Mouse (Mus musculus): ENCODE results near the gene Lmtk2. TPM values are rescaled to one million over a fixed set of nuclear protein-coding genes. Genes with fewer than 3 reads are reported as not detected.

The Lmtk2 gene
- polyA plus RNA-seq, 1 experiment from 2014 or later = 10.2 TPM

DNA sequence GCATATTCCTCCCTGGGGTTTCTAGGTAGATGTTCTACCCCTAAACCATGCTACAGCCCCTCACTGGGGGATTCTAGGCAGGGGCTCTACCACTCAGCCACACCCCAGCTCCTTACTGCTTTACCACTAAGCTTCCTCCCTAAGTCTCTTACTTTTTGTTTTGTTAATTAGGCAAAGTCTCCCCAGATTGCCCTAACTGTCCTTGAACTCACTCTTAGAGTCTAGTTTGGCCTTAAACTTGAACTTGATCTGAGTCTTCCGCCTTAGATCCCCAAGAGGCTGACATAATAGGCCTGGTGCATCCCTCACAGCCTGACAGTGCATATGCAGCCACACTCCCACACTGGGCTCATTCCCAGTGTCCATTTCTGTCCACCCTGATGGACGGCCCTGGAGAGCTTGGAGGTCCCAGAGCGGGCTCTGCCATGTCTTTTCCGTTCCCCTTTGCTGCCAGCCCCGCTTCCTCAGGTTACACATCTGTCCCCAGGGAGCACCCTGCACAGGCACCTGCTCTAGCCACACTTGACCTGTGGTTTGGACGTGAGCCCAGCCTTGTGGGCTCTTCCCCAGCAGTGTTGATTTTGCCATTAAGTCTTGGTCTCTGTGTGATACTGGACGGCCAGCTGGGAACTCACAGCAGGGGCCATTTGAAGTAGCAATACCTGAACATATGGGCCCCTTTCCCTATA, 83.6 kb downstream of the Lmtk2 start:
- Histone ChIP-seq H3K36me3 (0 out of 2 replicates have a peak, but pooled peaks cover 7% of the 10 kb centered on the region), H3K27me3 (no peaks in the 10 kb centered on the region), H3K4me2 (no peak overlapping the region), H3K4me1 (replicated peaks) (no peaks in the 10 kb centered on the region), H3K9me3 (no peaks in the 10 kb centered on the region), H3K9ac (no peak overlapping the region), H3K4me3 (no peak overlapping the region), H3K27ac (replicated peaks) (no peak overlapping the region)
- 78% methylated on average over 7 of the region's 7 CpGs for WGBS
- no peak for ATAC-seq (ENCODE audit: low FRiP score, low read depth)

DNA sequence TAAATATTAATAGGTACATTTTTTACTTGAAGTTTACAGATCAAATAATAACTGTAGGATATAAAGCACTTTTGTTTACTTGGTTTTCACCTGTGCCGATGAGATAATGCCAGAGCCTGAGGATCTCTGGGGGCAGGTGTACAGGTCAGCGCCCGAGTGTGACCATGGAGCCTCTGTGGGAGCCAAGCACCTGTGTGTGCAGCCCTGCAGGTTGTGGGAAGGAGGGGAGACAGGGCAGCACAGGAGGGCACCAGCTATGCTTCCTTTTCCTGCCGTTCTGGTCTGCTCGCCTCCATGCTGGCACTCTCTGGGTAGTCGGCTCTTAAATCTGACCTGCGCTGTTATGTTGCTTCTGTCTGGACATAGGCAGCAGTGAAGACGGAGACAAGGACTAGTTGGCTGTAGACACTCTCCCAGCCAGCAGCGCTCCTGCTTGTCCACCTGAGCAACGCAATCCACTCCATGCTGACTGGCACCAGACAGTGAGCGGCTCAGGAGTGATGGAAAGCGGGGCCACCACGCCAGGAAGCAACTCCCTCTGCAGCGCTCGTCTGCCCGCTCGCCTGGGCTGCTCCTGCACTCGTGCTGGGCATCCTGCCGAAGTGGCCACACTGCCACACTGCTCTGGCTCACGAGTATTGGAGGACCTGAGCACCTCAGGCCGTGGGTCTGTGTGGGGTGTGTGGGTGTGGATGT, 84.3 kb downstream of the Lmtk2 start:
- Histone ChIP-seq H3K4me1 (replicated peaks) (0 out of 2 replicates have a peak, but pooled peaks cover under 1% of the 10 kb centered on the region), H3K27me3 (no peaks in the 10 kb centered on the region), H3K36me3 (0 out of 2 replicates have a peak, but pooled peaks cover 7% of the 10 kb centered on the region), H3K4me3 (no peak overlapping the region), H3K27ac (replicated peaks) (no peak overlapping the region), H3K4me2 (no peak overlapping the region), H3K9ac (no peak overlapping the region), H3K9me3 (no peaks in the 10 kb centered on the region)
- ATAC-seq (ENCODE audit: low FRiP score, low read depth) = no peak
- WGBS = 87% methylated on average over 21 of the region's 21 CpGs

DNA sequence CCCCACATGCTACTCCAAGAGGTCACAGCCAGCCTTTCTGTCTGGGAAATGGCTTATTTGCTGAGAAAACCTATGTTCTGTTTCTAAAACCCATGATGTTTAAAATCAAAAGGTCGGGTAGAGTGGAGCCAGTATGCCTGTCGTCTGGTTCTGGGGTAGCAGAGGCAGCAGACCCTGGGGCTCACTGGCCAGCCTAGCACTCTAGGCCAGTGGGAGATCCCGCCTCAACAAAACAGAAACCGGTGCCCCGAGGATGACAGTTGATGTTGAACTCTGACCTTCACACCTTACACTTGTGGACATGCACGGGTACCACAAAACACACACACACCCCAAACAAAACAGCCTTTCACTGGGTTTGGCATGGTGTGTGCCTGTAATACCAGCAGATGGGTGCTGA, 88.2 kb downstream of the Lmtk2 start:
- Histone ChIP-seq H3K27ac (replicated peaks) (no peak overlapping the region), H3K4me3 (no peak overlapping the region), H3K9me3 (no peaks in the 10 kb centered on the region), H3K9ac (no peak overlapping the region), H3K4me1 (replicated peaks) (peaks cover 10% of the 10 kb centered on the region), H3K27me3 (no peaks in the 10 kb centered on the region), H3K36me3 (0 out of 2 replicates have a peak, but pooled peaks cover 7% of the 10 kb centered on the region), H3K4me2 (no peak overlapping the region)
- no peak for ATAC-seq (ENCODE audit: low FRiP score, low read depth)
- 82% methylated on average over 6 of the region's 6 CpGs for WGBS

DNA sequence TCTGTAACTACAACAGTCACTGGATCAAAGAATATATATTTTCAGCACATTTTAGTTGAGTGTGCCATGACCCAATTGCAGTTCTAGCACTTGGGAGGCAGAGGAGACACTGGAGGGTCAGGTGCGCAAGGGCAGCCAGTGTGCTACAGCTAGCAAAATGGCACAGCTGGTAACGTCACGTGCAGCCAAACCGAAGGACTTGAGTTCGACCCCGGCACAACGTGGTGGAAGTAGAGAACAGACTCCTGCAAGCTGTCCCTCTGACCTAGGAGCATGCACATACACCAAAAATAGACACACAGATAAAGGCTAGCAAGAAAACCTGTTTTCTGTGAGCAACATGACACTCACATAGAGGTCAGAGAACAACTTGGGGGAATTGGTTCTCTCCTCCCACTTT, 89.1 kb downstream of the Lmtk2 start:
- Histone ChIP-seq H3K4me2 (no peak overlapping the region), H3K27ac (replicated peaks) (no peak overlapping the region), H3K9me3 (no peaks in the 10 kb centered on the region), H3K4me3 (no peak overlapping the region), H3K4me1 (replicated peaks) (peaks cover 10% of the 10 kb centered on the region), H3K36me3 (0 out of 2 replicates have a peak, but pooled peaks cover 7% of the 10 kb centered on the region), H3K27me3 (no peaks in the 10 kb centered on the region), H3K9ac (no peak overlapping the region)
- no peak for ATAC-seq (ENCODE audit: low FRiP score, low read depth)
- 79% methylated on average over 7 of the region's 7 CpGs for WGBS

DNA sequence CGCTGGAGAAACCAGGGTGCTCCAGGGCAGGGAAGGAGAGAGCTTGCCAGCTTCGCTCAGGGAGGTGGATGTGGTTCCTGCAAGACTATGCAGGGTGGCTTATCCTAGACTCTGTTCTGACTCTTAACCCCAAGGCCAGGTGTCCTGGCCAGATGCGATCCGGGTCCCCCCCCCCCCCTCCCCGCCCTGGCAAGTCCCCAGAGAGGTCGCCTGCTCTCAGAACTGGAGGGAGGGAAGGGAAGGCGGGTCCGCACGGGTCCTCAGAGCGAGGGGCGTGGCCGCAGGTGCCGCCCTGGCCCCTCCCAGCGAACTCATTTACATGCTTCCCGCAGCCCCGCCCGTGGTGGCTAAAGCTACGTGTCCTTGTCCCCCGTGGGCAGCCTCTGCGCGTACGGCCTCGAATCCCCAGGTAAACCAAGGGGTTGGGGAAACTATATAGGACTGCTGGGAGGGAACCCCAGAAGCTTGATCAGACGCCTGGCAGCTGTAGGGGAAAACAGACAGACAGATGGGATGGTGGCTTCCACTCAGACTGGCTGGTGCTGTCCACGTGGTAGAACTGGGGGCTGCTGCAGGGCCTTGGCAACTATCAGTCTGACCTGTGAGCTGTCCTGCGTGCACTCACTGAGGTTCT, 89.8 kb downstream of the Lmtk2 start, which contains the start of gene Bhlha15:
Gene Bhlha15 (plus strand): TSS at position 337 of the 634 bp plus-strand sequence.
- H3K9ac ChIP-seq = no peak within 1 kb of the TSS
- 4% methylated on average over 24 of the region's 26 CpGs for WGBS
- H3K27ac ChIP-seq (replicated peaks) = no peak within 1 kb of the TSS
- peak within 1 kb of the TSS; percentile 51 for H3K4me2 ChIP-seq
- 0 out of 2 replicates have a peak, but pooled peaks cover 7% of the 10 kb centered on the region for H3K36me3 ChIP-seq
- no peaks in the 10 kb centered on the region for H3K27me3 ChIP-seq
- no peaks in the 10 kb centered on the region for H3K9me3 ChIP-seq
- H3K4me1 ChIP-seq (replicated peaks) = peaks cover 10% of the 10 kb centered on the region
- peak within 1 kb of the TSS; percentile 21 for H3K4me3 ChIP-seq
- ATAC-seq (ENCODE audit: low FRiP score, low read depth) = no peak

DNA sequence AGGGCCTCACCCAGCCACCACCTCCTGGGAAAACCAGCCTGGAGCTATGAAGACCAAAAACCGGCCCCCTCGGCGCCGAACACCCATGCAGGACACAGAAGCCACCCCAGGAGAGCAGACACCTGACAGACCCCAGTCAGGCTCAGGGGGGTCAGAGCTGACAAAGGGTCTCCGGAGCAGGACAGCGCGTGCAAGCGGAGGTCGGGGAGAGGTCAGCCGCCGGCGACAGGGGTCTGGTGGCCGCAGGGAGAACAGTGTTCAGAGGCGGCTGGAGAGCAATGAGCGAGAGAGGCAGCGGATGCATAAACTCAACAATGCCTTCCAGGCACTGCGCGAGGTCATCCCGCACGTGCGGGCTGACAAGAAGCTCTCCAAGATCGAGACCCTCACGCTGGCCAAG, 90.8 kb downstream of the Lmtk2 start:
- ATAC-seq (ENCODE audit: low FRiP score, low read depth) = no peak
- Histone ChIP-seq H3K9ac (no peak overlapping the region), H3K4me2 (no peak overlapping the region), H3K4me3 (no peak overlapping the region), H3K9me3 (no peaks in the 10 kb centered on the region), H3K4me1 (replicated peaks) (peaks cover 10% of the 10 kb centered on the region), H3K36me3 (0 out of 2 replicates have a peak, but pooled peaks cover under 1% of the 10 kb centered on the region), H3K27ac (replicated peaks) (no peak overlapping the region), H3K27me3 (no peaks in the 10 kb centered on the region)
- 38% methylated on average over 23 of the region's 23 CpGs for WGBS

DNA sequence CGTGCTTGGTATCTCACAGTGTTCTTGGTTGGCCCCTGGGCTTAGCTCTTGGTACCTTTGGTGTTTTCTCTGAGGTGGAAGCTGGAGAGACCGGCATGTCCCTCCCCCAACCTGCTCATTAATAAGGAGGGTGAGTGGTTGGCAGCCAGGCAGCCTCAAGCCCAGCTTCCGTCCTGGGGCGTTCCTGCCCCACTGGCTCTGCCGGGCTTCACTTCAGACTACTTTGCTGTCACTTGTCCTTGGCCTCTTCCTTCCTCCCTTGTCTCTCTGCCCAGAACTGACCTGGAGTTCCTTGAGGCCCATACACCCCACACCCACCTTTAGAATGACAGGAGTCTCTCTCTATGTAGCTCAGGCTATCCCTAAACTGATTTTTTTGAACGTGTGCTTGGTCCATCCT, 92.4 kb downstream of the Lmtk2 start:
- Histone ChIP-seq H3K27ac (replicated peaks) (no peak overlapping the region), H3K4me1 (replicated peaks) (peaks cover 10% of the 10 kb centered on the region), H3K9ac (no peak overlapping the region), H3K4me3 (no peak overlapping the region), H3K9me3 (no peaks in the 10 kb centered on the region), H3K27me3 (no peaks in the 10 kb centered on the region), H3K36me3 (no peaks in the 10 kb centered on the region), H3K4me2 (no peak overlapping the region)
- no peak for ATAC-seq (ENCODE audit: low FRiP score, low read depth)
- 88% methylated on average over 6 of the region's 6 CpGs for WGBS

DNA sequence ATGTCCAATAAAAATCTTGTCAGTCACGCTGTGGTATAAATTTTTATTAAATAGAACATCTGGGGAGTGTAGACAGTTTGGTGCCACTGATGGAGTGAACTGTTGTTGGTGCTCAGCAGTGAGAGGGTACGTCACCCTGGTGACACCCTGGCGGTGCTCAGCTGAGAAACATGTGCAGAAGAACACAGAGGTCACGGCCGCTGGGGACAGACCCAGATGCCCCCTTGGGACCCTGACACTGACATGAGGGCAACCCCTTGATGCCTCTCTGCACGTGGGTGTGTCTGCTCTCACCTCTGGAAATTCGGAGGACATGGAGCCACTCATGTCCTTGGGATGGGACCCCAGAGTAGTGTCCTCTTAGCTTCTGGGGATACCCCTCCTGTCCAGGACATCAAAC, 94.2 kb downstream of the Lmtk2 start:
- H3K9me3 ChIP-seq = no peaks in the 10 kb centered on the region
- no peak overlapping the region for H3K4me2 ChIP-seq
- no peak for ATAC-seq (ENCODE audit: low FRiP score, low read depth)
- H3K27me3 ChIP-seq = no peaks in the 10 kb centered on the region
- 77% methylated on average over 7 of the region's 7 CpGs for WGBS
- H3K9ac ChIP-seq = no peak overlapping the region
- H3K36me3 ChIP-seq = 0 out of 2 replicates have a peak, but pooled peaks cover 3% of the 10 kb centered on the region
- H3K27ac ChIP-seq (replicated peaks) = no peak overlapping the region
- H3K4me1 ChIP-seq (replicated peaks) = peaks cover 10% of the 10 kb centered on the region
- H3K4me3 ChIP-seq = no peak overlapping the region

DNA sequence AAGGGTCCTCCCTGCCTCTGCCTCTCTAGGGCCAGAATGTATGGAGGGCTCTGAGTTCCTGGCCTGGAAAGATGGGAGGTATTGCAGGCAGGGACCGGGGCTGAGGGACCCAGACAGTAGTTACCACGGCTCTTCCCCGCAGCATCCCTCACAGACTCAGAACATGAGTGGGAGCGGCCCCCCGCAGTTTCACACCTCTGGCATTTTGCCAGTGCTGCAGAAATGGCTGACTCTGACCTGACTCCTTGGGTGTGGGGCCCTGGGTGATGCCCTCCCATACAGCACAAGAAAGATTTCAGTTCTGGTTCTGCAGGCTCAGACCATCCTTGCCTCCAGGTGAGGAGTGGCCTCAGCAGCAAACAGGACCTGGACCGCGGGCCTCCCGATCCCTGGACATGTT, 95.3 kb downstream of the Lmtk2 start:
- WGBS = 89% methylated on average over 8 of the region's 8 CpGs
- Histone ChIP-seq H3K9me3 (no peaks in the 10 kb centered on the region), H3K4me1 (replicated peaks) (no peaks in the 10 kb centered on the region), H3K36me3 (0 out of 2 replicates have a peak, but pooled peaks cover 3% of the 10 kb centered on the region), H3K27me3 (no peaks in the 10 kb centered on the region), H3K27ac (replicated peaks) (no peak overlapping the region), H3K4me2 (no peak overlapping the region), H3K9ac (no peak overlapping the region), H3K4me3 (no peak overlapping the region)
- ATAC-seq (ENCODE audit: low FRiP score, low read depth) = no peak

DNA sequence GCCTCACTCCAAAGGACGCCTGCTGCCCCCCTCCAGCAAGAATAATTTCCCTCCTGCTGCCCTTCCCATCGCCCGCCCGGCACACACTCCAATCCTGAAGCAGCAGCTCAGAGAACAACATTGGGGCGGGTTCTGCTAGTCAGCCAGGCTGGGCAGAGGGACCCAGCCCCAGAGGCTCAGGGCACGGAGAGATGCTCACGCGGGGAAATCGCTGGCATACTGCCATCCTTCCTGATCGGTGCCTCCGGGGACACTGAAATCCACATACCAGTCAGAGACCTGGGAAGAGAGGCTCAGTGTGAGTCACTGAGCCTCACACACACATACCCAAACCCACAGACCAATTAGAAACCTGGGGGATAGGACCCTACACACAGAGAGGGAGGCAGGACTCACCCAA, 100.4 kb downstream of the Lmtk2 start:
- H3K27me3 ChIP-seq = no peaks in the 10 kb centered on the region
- H3K9me3 ChIP-seq = peaks cover 6% of the 10 kb centered on the region; the same call in 1 of the 2 replicates
- H3K4me2 ChIP-seq = no peak overlapping the region
- H3K27ac ChIP-seq (replicated peaks) = no peak overlapping the region
- no peaks in the 10 kb centered on the region for H3K4me1 ChIP-seq (replicated peaks)
- no peak overlapping the region for H3K4me3 ChIP-seq
- no peak for ATAC-seq (ENCODE audit: low FRiP score, low read depth)
- peaks cover 35% of the 10 kb centered on the region for H3K36me3 ChIP-seq
- 68% methylated on average over 11 of the region's 11 CpGs for WGBS
- H3K9ac ChIP-seq = no peak overlapping the region

DNA sequence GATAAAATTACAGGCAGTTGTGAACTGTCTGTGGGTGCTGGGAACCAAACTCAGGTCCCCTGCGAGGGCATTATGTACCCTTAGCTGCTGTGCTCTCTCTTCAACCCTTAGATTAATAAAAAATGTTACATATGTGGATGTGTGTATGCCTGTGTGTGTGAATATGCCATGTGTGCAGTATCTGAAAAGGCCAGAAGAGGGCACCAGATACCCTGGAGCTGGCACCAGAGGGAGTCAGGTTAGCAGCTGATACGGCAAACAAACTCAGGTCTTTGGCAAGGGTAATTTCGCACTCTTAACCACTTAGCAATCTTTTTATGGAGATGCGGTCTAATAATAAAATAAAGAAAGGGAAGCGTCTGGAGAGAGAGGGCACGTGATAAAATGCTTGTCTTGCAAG, 102.2 kb downstream of the Lmtk2 start:
- no peak for ATAC-seq (ENCODE audit: low FRiP score, low read depth)
- Histone ChIP-seq H3K27ac (replicated peaks) (no peak overlapping the region), H3K4me3 (no peak overlapping the region), H3K4me2 (no peak overlapping the region), H3K4me1 (replicated peaks) (no peaks in the 10 kb centered on the region), H3K36me3 (peaks cover 46% of the 10 kb centered on the region), H3K9ac (no peak overlapping the region), H3K9me3 (peaks cover 6% of the 10 kb centered on the region; the same call in 1 of the 2 replicates), H3K27me3 (no peaks in the 10 kb centered on the region)
- WGBS = 93% methylated on average over 6 of the region's 6 CpGs

DNA sequence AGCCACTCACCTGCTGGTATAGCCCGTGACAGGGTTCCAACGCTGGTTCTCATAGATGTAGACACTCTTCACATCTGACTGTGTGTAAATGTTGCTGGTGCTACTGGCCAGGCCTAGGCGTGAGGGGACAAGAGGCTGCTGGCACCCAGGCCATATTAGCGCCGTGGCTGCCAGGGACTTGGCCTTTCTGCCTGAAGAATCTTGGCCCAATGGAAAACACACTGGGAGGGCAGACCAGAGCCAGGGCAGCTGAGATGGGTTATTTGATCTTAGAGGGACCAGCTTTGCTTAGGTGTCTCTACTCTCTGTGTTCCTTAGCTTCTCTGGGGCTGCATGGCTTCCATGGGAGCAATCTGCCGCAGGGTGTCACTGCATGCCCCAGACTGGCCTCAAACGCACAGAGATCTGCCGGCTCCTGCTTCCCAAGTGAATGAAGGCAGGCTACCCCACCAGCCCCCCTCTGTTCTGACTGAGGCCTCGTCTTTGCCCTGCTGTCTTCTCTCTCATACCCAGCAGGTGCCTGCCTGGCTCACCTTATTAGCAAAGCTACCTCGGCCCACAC, 103.2 kb downstream of the Lmtk2 start:
- Histone ChIP-seq H3K9me3 (peaks cover 6% of the 10 kb centered on the region; the same call in 1 of the 2 replicates), H3K4me3 (no peak overlapping the region), H3K27ac (replicated peaks) (no peak overlapping the region), H3K4me2 (no peak overlapping the region), H3K9ac (no peak overlapping the region), H3K36me3 (peaks cover 46% of the 10 kb centered on the region), H3K27me3 (no peaks in the 10 kb centered on the region), H3K4me1 (replicated peaks) (no peaks in the 10 kb centered on the region)
- WGBS = 92% methylated on average over 10 of the region's 10 CpGs
- ATAC-seq (ENCODE audit: low FRiP score, low read depth) = no peak

Data from hindbrain, embryonic 15.5 days (tissue).